Mouse (Mus musculus): ENCODE data around the gene Pip5k1a.

GRCm38 (mm10) chr3:95058078-95058477, 48.7 kb downstream of the Pip5k1a start:
- TF ChIP-seq CTCF (IDR thresholded peaks at IDR 0.05; ENCODE audit: insufficient read depth, low read depth, low read length) (no peak), POLR2A (IDR thresholded peaks at IDR 0.05; ENCODE audit: insufficient read depth, low read depth, low read length) (no peak)
